Mouse (Mus musculus): ENCODE results near the gene C5ar1. TPM values are rescaled to one million over a fixed set of nuclear protein-coding genes. Genes with fewer than 3 reads are reported as not detected.

Gene C5ar1
- total RNA-seq, 1 experiment = not detected

- Histone ChIP-seq H3K27ac (ENCODE audit: insufficient read depth, low read depth, low read length, poor library complexity, severe bottlenecking) (no peak overlapping the region), H3K4me3 (ENCODE audit: insufficient read depth in 1 of 2, low read depth in 1 of 2, low read length in 2 of 2, poor library complexity in 1 of 2, severe bottlenecking in 1 of 2) (peak overlapping the region; percentile 68 to 94), H3K9me3 (ENCODE audit: control insufficient read depth, insufficient read depth, low read depth, low read length) (no peaks in the 10 kb centered on the region), H3K9ac (ENCODE audit: insufficient read depth, low read depth, low read length, poor library complexity, severe bottlenecking) (no peak overlapping the region), H3K4me1 (ENCODE audit: control insufficient read depth in 2 of 2, insufficient read depth in 2 of 2, low read length in 2 of 2, poor library complexity in 1 of 2) (peaks cover 0 to 6% of the 10 kb centered on the region in 2 experiments; a peak in 2 of 4 replicates), H3K36me3 (ENCODE audit: control insufficient read depth, insufficient read depth, low read length, poor library complexity, severe bottlenecking) (peaks cover 20% of the 10 kb centered on the region)
- TF ChIP-seq CHD2 (IDR thresholded peaks at IDR 0.05; ENCODE audit: low read depth, low read length) (no peak), ZC3H11A (IDR thresholded peaks at IDR 0.05; ENCODE audit: borderline replicate concordance, low read depth, low read length) (no peak), HCFC1 (IDR thresholded peaks at IDR 0.05; ENCODE audit: borderline replicate concordance, insufficient read depth, low read length) (no peak), MAFK (IDR thresholded peaks at IDR 0.05; ENCODE audit: insufficient read depth, low read depth, low read length) (no peak), ZNF384 (IDR thresholded peaks at IDR 0.05; ENCODE audit: low read depth, low read length) (no peak)
- in situ Hi-C loops (cut with MboI; ENCODE audit: low sequenced_read_pairs in 2 of 2, unreplicated experiment in 2 of 2) = no loop called here
- DNase-seq (ENCODE audit: low read depth, low spot score) = no peak
Measured at GRCm38 (mm10) chr7:16284904-16285303, 25.6 kb upstream of the C5ar1 start.

DNA sequence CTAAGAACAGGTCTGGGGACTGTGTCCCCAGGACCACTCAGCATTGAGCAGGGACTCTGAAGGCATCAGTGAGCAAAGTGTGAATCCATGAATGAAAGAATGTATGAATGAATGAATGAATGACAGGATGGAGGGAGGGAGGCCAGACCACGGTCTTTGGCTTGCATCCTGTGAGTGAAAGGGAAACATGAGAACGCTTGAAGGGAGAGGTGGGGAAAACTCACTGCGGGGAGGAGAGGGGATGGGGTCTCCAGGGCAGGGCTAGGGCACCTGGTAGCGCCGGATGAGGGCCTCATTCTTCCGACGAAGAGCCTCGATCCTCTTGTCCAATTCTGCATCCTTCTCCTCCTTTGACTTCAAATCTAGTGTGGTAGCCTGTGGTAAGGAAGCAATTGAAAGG, 24.7 kb upstream of the C5ar1 start:
- no peak for DNase-seq (ENCODE audit: low read depth, low spot score)
- no peak overlapping the region for H3K9ac ChIP-seq (ENCODE audit: insufficient read depth, low read depth, low read length, poor library complexity, severe bottlenecking)
- no peak overlapping the region for H3K27ac ChIP-seq (ENCODE audit: insufficient read depth, low read depth, low read length, poor library complexity, severe bottlenecking)
- H3K9me3 ChIP-seq (ENCODE audit: control insufficient read depth, insufficient read depth, low read depth, low read length) = no peaks in the 10 kb centered on the region
- no peak overlapping the region for H3K4me3 ChIP-seq (ENCODE audit: insufficient read depth in 1 of 2, low read depth in 1 of 2, low read length in 2 of 2, poor library complexity in 1 of 2, severe bottlenecking in 1 of 2)
- peaks cover 20% of the 10 kb centered on the region for H3K36me3 ChIP-seq (ENCODE audit: control insufficient read depth, insufficient read depth, low read length, poor library complexity, severe bottlenecking)
- peaks cover 0 to 6% of the 10 kb centered on the region in 2 experiments; a peak in 2 of 4 replicates for H3K4me1 ChIP-seq (ENCODE audit: control insufficient read depth in 2 of 2, insufficient read depth in 2 of 2, low read length in 2 of 2, poor library complexity in 1 of 2)
- in situ Hi-C loops (cut with MboI; ENCODE audit: low sequenced_read_pairs in 2 of 2, unreplicated experiment in 2 of 2) = no loop called here
- TF ChIP-seq HCFC1 (IDR thresholded peaks at IDR 0.05; ENCODE audit: borderline replicate concordance, insufficient read depth, low read length) = no peak
- no peak for TF ChIP-seq ZNF384 (IDR thresholded peaks at IDR 0.05; ENCODE audit: low read depth, low read length)
- no peak for TF ChIP-seq CHD2 (IDR thresholded peaks at IDR 0.05; ENCODE audit: low read depth, low read length)
- no peak for TF ChIP-seq MAFK (IDR thresholded peaks at IDR 0.05; ENCODE audit: insufficient read depth, low read depth, low read length)
- no peak for TF ChIP-seq ZC3H11A (IDR thresholded peaks at IDR 0.05; ENCODE audit: borderline replicate concordance, low read depth, low read length)

- H3K27ac ChIP-seq (ENCODE audit: insufficient read depth, low read depth, low read length, poor library complexity, severe bottlenecking) = no peak overlapping the region
- H3K36me3 ChIP-seq (ENCODE audit: control insufficient read depth, insufficient read depth, low read length, poor library complexity, severe bottlenecking) = peaks cover 23% of the 10 kb centered on the region
- no peak overlapping the region for H3K9ac ChIP-seq (ENCODE audit: insufficient read depth, low read depth, low read length, poor library complexity, severe bottlenecking)
- H3K4me1 ChIP-seq (ENCODE audit: control insufficient read depth in 2 of 2, insufficient read depth in 2 of 2, low read length in 2 of 2, poor library complexity in 1 of 2) = peaks cover 0 to 6% of the 10 kb centered on the region in 2 experiments; a peak in 2 of 4 replicates
- H3K4me3 ChIP-seq (ENCODE audit: insufficient read depth in 1 of 2, low read depth in 1 of 2, low read length in 2 of 2, poor library complexity in 1 of 2, severe bottlenecking in 1 of 2) = no peak overlapping the region
- in situ Hi-C loops (cut with MboI; ENCODE audit: low sequenced_read_pairs in 2 of 2, unreplicated experiment in 2 of 2) = no loop called here
- H3K9me3 ChIP-seq (ENCODE audit: control insufficient read depth, insufficient read depth, low read depth, low read length) = no peaks in the 10 kb centered on the region
- TF ChIP-seq MAFK (IDR thresholded peaks at IDR 0.05; ENCODE audit: insufficient read depth, low read depth, low read length) = no peak
- TF ChIP-seq HCFC1 (IDR thresholded peaks at IDR 0.05; ENCODE audit: borderline replicate concordance, insufficient read depth, low read length) = no peak
- TF ChIP-seq CHD2 (IDR thresholded peaks at IDR 0.05; ENCODE audit: low read depth, low read length) = no peak
- no peak for TF ChIP-seq ZNF384 (IDR thresholded peaks at IDR 0.05; ENCODE audit: low read depth, low read length)
- no peak for TF ChIP-seq ZC3H11A (IDR thresholded peaks at IDR 0.05; ENCODE audit: borderline replicate concordance, low read depth, low read length)
- DNase-seq (ENCODE audit: low read depth, low spot score) = no peak
Measured at GRCm38 (mm10) chr7:16282334-16282733, 23.0 kb upstream of the C5ar1 start.

- Histone ChIP-seq H3K9ac (ENCODE audit: insufficient read depth, low read depth, low read length, poor library complexity, severe bottlenecking) (0 out of 2 replicates have a peak overlapping the region, but pooled peaks have one; percentile 49), H3K9me3 (ENCODE audit: control insufficient read depth, insufficient read depth, low read depth, low read length) (no peaks in the 10 kb centered on the region), H3K27ac (ENCODE audit: insufficient read depth, low read depth, low read length, poor library complexity, severe bottlenecking) (no peak overlapping the region), H3K4me1 (ENCODE audit: control insufficient read depth in 2 of 2, insufficient read depth in 2 of 2, low read length in 2 of 2, poor library complexity in 1 of 2) (peaks cover 0 to 6% of the 10 kb centered on the region in 2 experiments; a peak in 2 of 4 replicates), H3K4me3 (ENCODE audit: insufficient read depth in 1 of 2, low read depth in 1 of 2, low read length in 2 of 2, poor library complexity in 1 of 2, severe bottlenecking in 1 of 2) (peak overlapping the region in 1 of 2 experiments; percentile 27; a peak in 1 of 4 replicates), H3K36me3 (ENCODE audit: control insufficient read depth, insufficient read depth, low read length, poor library complexity, severe bottlenecking) (peaks cover 34% of the 10 kb centered on the region)
- no peak for TF ChIP-seq MAFK (IDR thresholded peaks at IDR 0.05; ENCODE audit: insufficient read depth, low read depth, low read length)
- no peak for TF ChIP-seq ZNF384 (IDR thresholded peaks at IDR 0.05; ENCODE audit: low read depth, low read length)
- TF ChIP-seq HCFC1 (IDR thresholded peaks at IDR 0.05; ENCODE audit: borderline replicate concordance, insufficient read depth, low read length) = no peak
- no peak for TF ChIP-seq CHD2 (IDR thresholded peaks at IDR 0.05; ENCODE audit: low read depth, low read length)
- no peak for TF ChIP-seq ZC3H11A (IDR thresholded peaks at IDR 0.05; ENCODE audit: borderline replicate concordance, low read depth, low read length)
- no peak for DNase-seq (ENCODE audit: low read depth, low spot score)
- in situ Hi-C loops (cut with MboI; ENCODE audit: low sequenced_read_pairs in 2 of 2, unreplicated experiment in 2 of 2) = no loop called here
Measured at GRCm38 (mm10) chr7:16280721-16281120, 21.4 kb upstream of the C5ar1 start.

Measured in ES-E14 (cell line).